Mouse (Mus musculus) spleen, postnatal 4 days (tissue): ENCODE measurements at regions not wholly inside any gene's neighbourhood (a gene's known extent, or its start where the extent isn't known, plus 50 kb on each side); places are given as distances from the start of the nearest gene placed in this dataset.

Experiments
- DNase-seq, 2 experiments: peaks; one replicate each; pipeline ENCODE4 v3.0.0; 2022; ENCODE audit warnings: low spot score in 2 of 2

DNA sequence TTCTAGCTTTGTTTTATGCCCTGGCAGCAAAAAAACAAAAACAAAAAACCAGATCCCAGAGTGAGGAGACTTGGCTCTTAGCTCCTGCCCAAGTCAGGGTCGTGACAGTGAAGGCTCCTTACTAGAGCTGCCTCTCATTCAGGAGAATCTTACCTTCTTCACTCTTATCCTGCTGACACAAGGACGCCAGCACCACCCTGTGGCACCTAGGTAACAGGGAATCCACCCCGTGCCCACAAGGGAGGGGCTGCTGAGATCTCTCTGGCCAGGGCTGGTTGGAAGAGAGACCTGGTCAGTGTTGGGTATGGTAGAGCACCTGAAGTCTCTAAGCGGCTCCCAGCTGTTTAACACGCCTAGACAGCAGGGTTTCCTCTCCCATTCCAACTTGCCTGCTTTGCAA is 139.3 kb downstream of the Cyp26a1 start:
- no peak for DNase-seq
